8 mouse cellular contexts compared by ENCODE assay signal in the genomic region with DNA sequence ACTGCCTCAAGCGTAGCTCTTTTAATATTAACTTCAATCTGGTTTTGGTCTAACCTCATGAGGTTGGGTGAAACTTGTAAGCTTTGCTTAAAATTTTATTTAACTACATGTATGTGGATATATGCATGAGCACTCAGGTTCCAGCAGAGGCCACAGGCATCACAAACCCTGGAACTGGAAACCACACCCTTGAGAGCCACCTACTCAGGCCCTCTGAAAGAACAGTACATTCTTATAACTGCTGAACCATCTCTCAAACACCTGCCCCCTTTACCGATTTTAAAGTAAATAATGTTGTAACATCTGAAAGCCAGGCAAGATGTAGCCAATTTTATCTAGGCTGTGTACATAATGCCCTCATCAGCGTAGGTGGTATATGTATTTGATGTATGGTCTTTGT. TPM values are rescaled to one million over a fixed set of nuclear protein-coding genes. Genes with fewer than 3 reads are reported as not detected.
DNase-seq lines count a peak whose midpoint lies in the region; ATAC-seq and TF ChIP-seq lines count a peak whose summit lies in the region.

No protein-coding gene starts in this region.

- H3K27me3 ChIP-seq in cerebellum, adult 2 months (ENCODE audit: control insufficient read depth, insufficient read depth, low read length): no peaks in the 10 kb centered on the region
- H3K27me3 ChIP-seq in liver, embryonic 12.5 days (replicated peaks): no peaks in the 10 kb centered on the region
- H3K27me3 ChIP-seq in stomach, embryonic 16.5 days (ENCODE audit: control insufficient read depth, insufficient read depth, low read length): no peaks in the 10 kb centered on the region

- H3K4me3 ChIP-seq in cerebellum, adult 2 months (replicated peaks; ENCODE audit: insufficient read depth, low read depth, low read length): no peak overlapping the region
- H3K4me3 ChIP-seq in liver, embryonic 12.5 days: peak overlapping the region; percentile 75
- peak overlapping the region; percentile 71 for H3K4me3 ChIP-seq in stomach, embryonic 16.5 days (replicated peaks; ENCODE audit: low read length)

- DNase-seq in cerebellum, adult 2 months: no peak
- no peak for DNase-seq in cerebellum, postnatal 25 days
- peak; percentile 5 for DNase-seq in thymus, postnatal 0 days (ENCODE audit: low spot score)
- no peak for DNase-seq in thymus, postnatal 4 days
- no peak for DNase-seq in c-Kit-positive CD71-positive TER-119-positive erythroid progenitor cells, embryonic 14.5 days (ENCODE audit: low spot score)
- DNase-seq in urinary bladder, adult 2 months (ENCODE audit: low spot score): no peak

- no peaks in the 10 kb centered on the region for H3K4me1 ChIP-seq in cerebellum, adult 2 months (ENCODE audit: control insufficient read depth, insufficient read depth, low read length)
- H3K4me1 ChIP-seq in liver, embryonic 12.5 days: peaks cover 16% of the 10 kb centered on the region
- 0 out of 2 replicates have a peak, but pooled peaks cover 5% of the 10 kb centered on the region for H3K4me1 ChIP-seq in stomach, embryonic 16.5 days (ENCODE audit: control insufficient read depth, insufficient read depth, low read length)

- WGBS in cerebellum, adult 2 months: 71% methylated on average over 3 of the region's 3 CpGs
- WGBS in liver, embryonic 12.5 days (ENCODE audit: insufficient replicate concordance): 70% methylated on average over 3 of the region's 3 CpGs
- 67% methylated on average over 3 of the region's 3 CpGs for WGBS in stomach, embryonic 16.5 days

- H3K36me3 ChIP-seq in liver, embryonic 12.5 days: peaks cover 23% of the 10 kb centered on the region
- 0 out of 2 replicates have a peak, but pooled peaks cover 3% of the 10 kb centered on the region for H3K36me3 ChIP-seq in stomach, embryonic 16.5 days (ENCODE audit: control insufficient read depth, insufficient read depth, low read length)

- no peak for TF ChIP-seq POLR2A in cerebellum, adult 2 months (IDR thresholded peaks at IDR 0.05; ENCODE audit: borderline replicate concordance, insufficient read depth, low read length)

- peak overlapping the region; percentile 93; the same call in 1 of the 2 replicates for H3K27ac ChIP-seq in cerebellum, adult 2 months (ENCODE audit: insufficient read depth, low read length)
- H3K27ac ChIP-seq in liver, embryonic 12.5 days: peak overlapping the region; percentile 91
- H3K27ac ChIP-seq in stomach, embryonic 16.5 days (ENCODE audit: low read length): peak overlapping the region; percentile 98

- peak overlapping the region; percentile 84; the same call in 1 of the 2 replicates for H3K9ac ChIP-seq in liver, embryonic 12.5 days
- H3K9ac ChIP-seq in stomach, embryonic 16.5 days (ENCODE audit: low read length): peak overlapping the region; percentile 97

- H3K9me3 ChIP-seq in liver, embryonic 12.5 days (replicated peaks): no peaks in the 10 kb centered on the region
- H3K9me3 ChIP-seq in stomach, embryonic 16.5 days (replicated peaks; ENCODE audit: control insufficient read depth, low read length): no peaks in the 10 kb centered on the region

- peak; percentile 56; the same call in 1 of the 2 replicates for ATAC-seq in liver, embryonic 12.5 days
- no peak for ATAC-seq in stomach, embryonic 16.5 days (ENCODE audit: insufficient read depth, low FRiP score)

- no peak for TF ChIP-seq CTCF in cerebellum, adult 2 months (IDR thresholded peaks at IDR 0.05; ENCODE audit: borderline replicate concordance, insufficient read depth, low read depth, low read length)

- peak overlapping the region; percentile 91 for H3K4me2 ChIP-seq in liver, embryonic 12.5 days
- peak overlapping the region; percentile 81 for H3K4me2 ChIP-seq in stomach, embryonic 16.5 days (ENCODE audit: low read depth, low read length)

RNA-seq across cellular contexts. Expression of a gene that starts 0.5 kb away (rescaled TPM):
- 11.2 and 12.0 TPM in 2 replicates for polyA plus RNA-seq in cerebellum, adult 2 months (2012; rRNA removed)
- 7.8 and 8.1 TPM in 2 replicates for polyA plus RNA-seq in thymus, postnatal 0 days (2015; fragmentation: Nextera tagmentation; extraction: Ambion mirVana)
- 4.0 and 4.5 TPM in 2 replicates for polyA plus RNA-seq in liver, embryonic 12.5 days (2016; fragmentation: Nextera tagmentation; extraction: Ambion mirVana)
- 11.7 and 12.5 TPM in 2 replicates for polyA plus RNA-seq in stomach, embryonic 16.5 days (2015; fragmentation: Nextera tagmentation; extraction: Ambion mirVana)
- polyA plus RNA-seq in urinary bladder, adult 2 months (2012; rRNA removed): 21.6 and 24.0 TPM in 2 replicates

RNA-seq across cellular contexts. Expression of a gene that starts 15.7 kb away (rescaled TPM):
- 42.5 and 45.2 TPM in 2 replicates for polyA plus RNA-seq in cerebellum, adult 2 months (2012; rRNA removed)
- polyA plus RNA-seq in thymus, postnatal 0 days (2015; fragmentation: Nextera tagmentation; extraction: Ambion mirVana): 13.5 and 16.9 TPM in 2 replicates
- 10.3 and 10.7 TPM in 2 replicates for polyA plus RNA-seq in liver, embryonic 12.5 days (2016; fragmentation: Nextera tagmentation; extraction: Ambion mirVana)
- polyA plus RNA-seq in stomach, embryonic 16.5 days (2015; fragmentation: Nextera tagmentation; extraction: Ambion mirVana): 38.7 and 39.3 TPM in 2 replicates
- 43.4 and 51.4 TPM in 2 replicates for polyA plus RNA-seq in urinary bladder, adult 2 months (2012; rRNA removed)

RNA-seq across cellular contexts. Expression of a gene that starts 46.3 kb away (rescaled TPM):
- polyA plus RNA-seq in cerebellum, adult 2 months (2012; rRNA removed): 173 and 178 TPM in 2 replicates
- polyA plus RNA-seq in thymus, postnatal 0 days (2015; fragmentation: Nextera tagmentation; extraction: Ambion mirVana): 75.1 and 75.4 TPM in 2 replicates
- polyA plus RNA-seq in liver, embryonic 12.5 days (2016; fragmentation: Nextera tagmentation; extraction: Ambion mirVana): 41.0 and 43.8 TPM in 2 replicates
- polyA plus RNA-seq in stomach, embryonic 16.5 days (2015; fragmentation: Nextera tagmentation; extraction: Ambion mirVana): 232 and 251 TPM in 2 replicates
- polyA plus RNA-seq in urinary bladder, adult 2 months (2012; rRNA removed): 83.8 and 126 TPM in 2 replicates
